Mouse (Mus musculus): ENCODE data around the gene Clip3.

Clip3 gene

DNA sequence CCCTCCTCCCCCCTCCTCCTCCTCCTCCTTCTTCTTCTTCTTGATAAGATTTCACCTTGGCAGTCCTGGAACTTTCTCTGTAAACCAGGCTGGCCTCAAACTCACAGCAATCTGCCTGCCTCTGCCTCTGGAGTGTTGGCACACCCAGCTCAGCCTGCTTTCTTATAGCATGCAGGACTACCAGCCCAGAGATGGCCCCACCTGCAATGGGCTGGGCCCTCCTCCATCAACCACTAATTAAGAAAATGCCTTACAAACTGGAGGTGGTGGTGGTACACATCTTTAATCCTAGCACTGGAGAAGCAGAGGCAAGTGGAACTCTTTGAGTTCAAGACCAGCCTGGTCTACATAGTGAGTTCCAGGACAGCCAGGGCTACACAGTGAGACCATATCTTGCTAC, 34.9 kb downstream of the Clip3 start:
- no peak for DNase-seq (ENCODE audit: low spot score)

DNA sequence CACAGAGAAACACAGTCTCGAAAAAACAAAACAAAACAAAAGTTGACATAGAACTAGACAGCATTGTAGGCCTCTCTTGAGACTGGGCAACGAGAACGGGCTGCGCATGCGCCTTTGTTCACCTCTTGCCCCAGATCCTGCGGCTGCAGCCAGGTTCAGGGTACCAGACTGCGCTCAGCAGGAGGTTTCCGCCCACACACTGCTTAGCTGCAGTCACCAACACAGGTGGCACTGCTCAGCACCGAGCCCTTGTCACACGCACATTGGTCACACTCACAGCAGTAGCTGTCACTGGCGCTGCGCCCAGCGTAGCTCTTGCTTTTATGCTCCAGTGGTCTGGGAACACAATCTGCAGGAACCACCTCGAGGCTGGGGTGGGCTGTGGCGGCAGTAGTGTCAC, 35.6 kb downstream of the Clip3 start:
- DNase-seq (ENCODE audit: low spot score): no peak

DNA sequence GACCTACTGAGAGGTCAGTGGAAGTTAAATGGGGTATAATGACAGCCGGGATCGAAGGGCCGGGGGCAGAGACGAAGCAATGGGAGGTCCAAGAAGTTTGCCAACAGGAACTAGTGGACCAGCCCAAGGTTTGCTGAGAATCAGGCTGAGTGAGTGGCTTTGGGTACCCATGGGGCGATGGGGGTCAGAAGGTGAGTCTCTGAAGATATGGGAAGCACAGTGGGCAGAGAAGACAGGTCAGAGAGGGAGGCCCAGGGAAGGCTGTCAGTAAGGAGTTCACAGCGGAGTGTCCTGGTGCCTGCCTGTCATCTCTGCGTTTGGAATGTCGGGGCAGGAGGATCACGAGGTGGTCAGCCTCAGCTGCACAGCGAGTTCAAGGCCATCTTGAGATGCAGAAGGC, 36.9 kb downstream of the Clip3 start:
- no peak for DNase-seq (ENCODE audit: low spot score)

GRCm38 (mm10) chr7:30331887-30332286, 40.4 kb downstream of the Clip3 start:
- DNase-seq (ENCODE audit: low spot score): peak; percentile 97

DNA sequence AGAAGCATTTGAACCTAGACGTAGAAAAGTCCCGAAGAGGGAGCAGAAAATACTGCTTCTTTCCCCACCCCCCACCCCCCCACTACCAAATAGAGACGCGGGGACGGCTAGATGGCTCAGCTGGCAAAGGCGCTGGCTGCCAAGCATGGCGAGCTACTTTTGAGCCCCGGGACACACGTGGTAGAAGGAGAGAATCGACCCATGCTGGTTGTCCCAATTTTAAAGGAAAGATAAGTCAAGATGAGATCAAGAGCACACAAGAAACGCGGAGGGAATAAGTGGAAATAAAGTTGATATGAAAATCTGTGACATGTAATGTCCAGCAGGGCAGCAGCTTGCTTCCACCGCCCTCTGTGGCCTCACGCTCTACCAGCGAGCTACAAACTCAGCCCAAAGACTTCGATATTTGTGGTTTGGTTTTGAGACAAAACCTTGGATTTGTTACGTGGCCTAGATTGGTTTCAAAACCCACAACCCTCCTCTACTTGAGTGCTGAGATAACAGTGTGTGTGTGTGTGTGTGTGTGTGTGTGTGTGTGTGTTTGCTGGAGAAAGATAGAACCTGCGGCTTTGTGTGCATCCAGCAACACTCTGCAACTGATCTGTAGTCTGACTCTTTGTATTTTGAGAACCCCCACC, 41.2 kb downstream of the Clip3 start:
- DNase-seq (ENCODE audit: low spot score): peak; percentile 58

DNA sequence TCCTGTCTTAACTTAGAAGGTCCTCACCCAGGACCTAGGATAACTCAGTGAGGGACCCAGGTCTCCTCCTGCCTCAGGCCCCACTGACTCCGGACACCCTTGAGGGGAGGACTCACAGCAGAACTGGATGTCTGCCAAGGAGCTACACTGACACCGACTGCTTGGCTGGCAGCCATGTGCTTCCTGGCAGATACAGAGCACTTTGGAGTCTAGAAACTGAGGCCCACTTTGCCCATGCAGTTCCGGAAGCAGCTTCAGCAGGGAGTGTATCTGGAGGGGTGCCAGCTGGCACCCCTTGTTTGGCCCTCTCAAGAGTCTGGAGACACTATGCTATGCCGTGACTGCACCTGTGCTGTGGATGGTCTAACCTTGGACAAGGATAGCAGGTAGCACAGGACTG, 41.9 kb downstream of the Clip3 start:
- DNase-seq (ENCODE audit: low spot score): peak; percentile 89

DNA sequence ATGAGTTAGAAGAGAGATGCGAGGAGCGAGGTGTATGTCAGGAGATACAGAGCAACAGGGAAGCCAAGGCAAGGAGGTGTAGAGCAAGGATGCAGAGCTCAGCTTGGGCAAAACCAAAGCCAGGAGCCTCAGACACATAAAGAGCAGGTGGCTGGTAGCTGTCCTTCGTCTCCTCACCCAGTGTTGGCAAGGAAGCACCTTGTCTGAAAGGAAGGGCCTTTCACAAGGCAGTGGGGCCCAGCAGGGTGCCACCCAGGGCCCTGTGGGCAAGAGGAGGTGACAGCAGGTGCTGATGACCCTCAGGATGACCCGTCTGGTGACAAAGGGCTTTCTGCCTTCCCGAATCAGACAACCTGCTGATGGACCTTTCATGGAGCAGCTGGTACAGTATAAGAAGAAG, 43.0 kb downstream of the Clip3 start:
- no peak for DNase-seq (ENCODE audit: low spot score)

DNA sequence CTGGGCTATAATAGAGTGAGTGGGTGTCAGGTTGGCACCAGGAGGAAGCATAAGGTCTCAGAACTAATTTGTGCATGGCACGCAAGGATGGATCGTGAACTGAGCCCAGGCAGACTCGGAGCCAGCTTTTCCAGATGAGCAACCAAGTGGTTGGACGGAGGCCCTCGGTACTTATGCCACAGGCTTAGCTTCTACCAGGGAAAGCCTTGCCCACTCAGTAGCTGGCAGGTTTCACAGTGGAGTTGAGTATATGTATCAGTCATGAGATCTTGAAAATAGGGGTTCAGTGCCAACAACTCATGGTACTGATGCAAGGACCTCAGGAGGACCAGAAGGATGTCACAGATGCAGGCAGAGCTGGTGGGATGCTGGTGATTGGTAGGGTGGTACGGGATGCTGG, 44.2 kb downstream of the Clip3 start:
- no peak for DNase-seq (ENCODE audit: low spot score)

GRCm38 (mm10) chr7:30336384-30336783, 44.9 kb downstream of the Clip3 start:
- peak; percentile 93 for DNase-seq (ENCODE audit: low spot score)

DNA sequence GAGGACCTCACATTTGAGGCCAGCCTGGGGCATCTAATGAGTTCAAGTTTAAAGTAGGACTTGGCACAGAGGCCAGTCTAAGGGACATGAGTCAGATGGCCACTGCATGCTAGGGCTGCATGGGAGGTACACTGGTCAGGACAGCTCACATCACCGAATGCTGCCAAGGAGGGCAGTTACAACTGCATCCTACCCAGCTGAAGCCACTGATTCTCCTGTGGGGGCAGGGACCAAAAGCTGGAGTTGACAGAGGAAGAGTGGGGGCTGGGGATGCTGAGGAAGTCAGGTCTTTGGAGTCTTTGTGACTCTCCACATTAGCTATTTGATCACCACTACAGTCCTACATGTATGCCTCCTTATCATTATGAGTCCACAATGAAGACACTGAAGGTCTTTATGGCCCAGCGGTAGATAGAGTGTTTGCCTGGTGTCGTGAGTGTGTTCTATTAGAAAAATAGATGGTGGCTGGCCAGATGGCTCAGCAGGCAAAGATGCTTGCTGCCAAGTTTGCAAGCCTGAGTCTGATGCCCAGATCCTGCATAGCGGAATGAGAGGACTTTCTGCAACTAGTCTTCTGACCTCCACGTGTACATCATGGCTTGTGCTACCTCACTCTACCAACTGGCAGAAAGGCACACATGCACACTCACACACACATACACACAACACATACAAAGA, 48.0 kb downstream of the Clip3 start:
- DNase-seq (ENCODE audit: low spot score): no peak

GRCm38 (mm10) chr7:30346635-30347379, 55.3 kb downstream of the Clip3 start:
- DNase-seq (ENCODE audit: low spot score): no peak

- peak; percentile 76 for DNase-seq (ENCODE audit: low spot score)
Observed at GRCm38 (mm10) chr7:30347828-30348227, 56.3 kb downstream of the Clip3 start.

DNA sequence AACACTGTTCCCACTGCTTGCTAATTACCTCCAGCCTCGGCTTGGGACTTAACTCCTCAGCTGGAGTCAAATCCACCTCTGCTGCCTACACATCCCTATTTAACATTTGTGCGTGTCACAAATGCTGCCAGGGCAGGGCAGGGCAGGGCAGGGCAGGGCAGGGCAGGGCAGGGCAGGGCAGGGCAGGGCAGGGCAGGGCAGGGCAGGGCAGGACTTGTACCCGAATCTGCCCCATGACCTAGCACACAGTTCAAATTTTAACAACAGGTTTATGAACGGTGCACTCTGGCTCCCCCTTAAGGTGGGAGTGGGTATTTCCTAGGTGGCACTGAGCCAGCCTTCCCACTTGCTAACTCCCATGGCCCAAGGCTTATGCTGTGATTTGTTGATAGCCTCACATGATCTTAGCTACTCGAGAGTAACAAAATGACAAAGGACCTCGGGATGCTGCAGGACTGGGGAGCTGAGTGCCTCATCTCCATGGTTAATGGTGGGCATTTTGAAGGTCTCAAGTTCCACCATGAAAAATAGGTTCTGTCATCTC, 61.8 kb downstream of the Clip3 start:
- peak; percentile 91 for DNase-seq (ENCODE audit: low spot score)

DNA sequence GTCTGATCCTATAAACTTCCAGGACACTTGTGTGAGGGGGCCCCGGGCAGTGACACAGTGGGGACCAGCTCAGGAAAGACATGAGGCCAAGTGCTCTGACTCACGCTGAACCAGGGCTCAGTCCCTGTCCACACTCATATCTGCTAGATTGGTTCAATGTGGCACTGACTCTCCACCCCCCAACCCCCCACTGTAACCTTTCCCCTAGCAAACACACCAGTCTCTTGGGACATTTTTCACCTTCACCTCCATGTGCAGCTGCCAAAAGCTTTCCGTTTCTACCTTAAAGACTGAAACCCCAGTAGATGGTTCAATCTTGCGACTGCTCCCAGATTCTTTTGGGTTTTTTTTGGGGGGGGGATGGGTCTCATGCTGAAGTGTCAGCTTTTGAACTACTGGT, 62.5 kb downstream of the Clip3 start:
- DNase-seq (ENCODE audit: low spot score): no peak

Measured in MN1 (cell line).